Mouse (Mus musculus) hindbrain, postnatal 0 days (tissue): ENCODE results near the gene Vmn1r7. TPM values are rescaled to one million over a fixed set of nuclear protein-coding genes. Genes with fewer than 3 reads are reported as not detected.
"Not testable (repeated sequence)": the region's sequence is repeated elsewhere in the genome, so short reads cannot be mapped to it uniquely, and the experiment has no call there.

Source experiments
- ATAC-seq: fragments of 200-750 bp; cut with Nextera tagmentation; 2 replicates; pipeline ENCODE4 v1.8.0; 2017; ENCODE audit warnings: mild to moderate bottlenecking, moderate TSS enrichment, moderate library complexity
- DNase-seq: peaks from one replicate; pipeline ENCODE4 v3.0.0-alpha.2; 2015; ENCODE audit warnings: low spot score
- H3K27ac ChIP-seq: fragments of 300-500 bp; sonication (generic); 2 replicates; pipeline ENCODE4 v1.5.1; 2014; ENCODE audit warnings: mild to moderate bottlenecking
- H3K27me3 ChIP-seq: fragments of 300-500 bp; sonication (generic); 2 replicates; pipeline ENCODE4 v1.6.1; 2014; ENCODE audit warnings: low read length, mixed read lengths; ENCODE audit not compliant: insufficient read depth
- H3K36me3 ChIP-seq: fragments of 300-500 bp; sonication (generic); 2 replicates; pipeline ENCODE4 v1.6.1; 2014; ENCODE audit warnings: low read length, mixed read lengths; ENCODE audit not compliant: insufficient read depth
- H3K4me1 ChIP-seq: fragments of 300-500 bp; sonication (generic); 2 replicates; pipeline ENCODE4 v1.6.1; 2014; ENCODE audit warnings: antibody characterized with exemption, low read length, mixed read lengths; ENCODE audit not compliant: insufficient read depth
- H3K4me2 ChIP-seq: fragments of 300-500 bp; sonication (generic); 2 replicates; pipeline ENCODE4 v1.6.1; 2014; ENCODE audit warnings: low read depth, mild to moderate bottlenecking, low read length, moderate library complexity, mixed read lengths
- H3K4me3 ChIP-seq: fragments of 300-500 bp; sonication (generic); 2 replicates; pipeline ENCODE4 v1.5.1; 2014; ENCODE audit warnings: low read length
- H3K9ac ChIP-seq: fragments of 300-500 bp; sonication (generic); replicated peaks from 2 replicates; pipeline ENCODE4 v1.6.1; 2014; ENCODE audit warnings: mild to moderate bottlenecking, low read length, moderate library complexity, mixed read lengths
- H3K9me3 ChIP-seq: fragments of 300-500 bp; sonication (generic); 2 replicates; pipeline ENCODE4 v1.6.1; 2016; ENCODE audit warnings: low read length, mixed read lengths
- CTCF ChIP-seq: IDR thresholded peaks from 2 replicates; pipeline ENCODE4 v1.5.1; 2016; ENCODE audit warnings: antibody characterized with exemption, control low read depth, low read depth
- WGBS: fragments of 180-500 bp; shearing (Covaris S2); extraction: QIAGEN DNeasy Blood & Tissue Kit; methylation state at CpG from one replicate; pipeline ENCODE4 v1.1.7; 2014; 5-methylcytosine and 5-hydroxymethylcytosine counted together
- polyA plus RNA-seq: library from polyadenylated mRNA; unstranded; fragments of >200 nt; fragmentation: Nextera tagmentation; extraction: Ambion mirVana; gene quantifications from 2 replicates; pipeline ENCODE4 v1.2.1, GENCODE M21; 2015
- total RNA-seq: library from RNA; depleted of rRNA; stranded (reverse); fragments of >200 nt; gene quantifications from 2 replicates; pipeline ENCODE4 v1.2.3, GENCODE M21; 2014; rRNA removed

Vmn1r7 gene
- total RNA-seq (not detected in 2 replicates), polyA plus RNA-seq (not detected in 2 replicates)

DNA sequence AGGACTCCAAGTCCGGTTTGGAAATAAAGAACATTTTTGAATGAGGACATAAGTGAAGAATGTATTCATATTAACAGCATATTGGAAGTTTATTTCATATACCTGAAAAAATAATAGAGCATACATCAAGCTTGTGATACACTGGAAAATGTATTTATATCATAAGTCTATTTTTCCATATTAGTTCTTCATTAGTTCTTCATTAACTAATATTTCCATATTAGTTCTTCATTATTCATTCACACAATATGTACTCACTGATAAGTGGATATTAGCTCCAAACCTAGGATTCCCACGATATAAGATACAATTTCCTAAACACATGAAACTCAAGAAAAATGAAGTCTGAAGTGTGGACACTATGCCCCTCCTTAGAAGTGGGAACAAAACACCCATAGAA is at the start of gene Vmn1r7:
Vmn1r7 (minus strand) TSS at position 101 of the 400 bp plus-strand sequence.
- DNase-seq, H3K9me3 ChIP-seq, ATAC-seq, H3K36me3 ChIP-seq, H3K9ac ChIP-seq, H3K27me3 ChIP-seq, H3K4me3 ChIP-seq, H3K27ac ChIP-seq, H3K4me2 ChIP-seq, H3K4me1 ChIP-seq: not testable (repeated sequence)
- 100% methylated on average over 2 of the region's 2 CpGs for WGBS

DNA sequence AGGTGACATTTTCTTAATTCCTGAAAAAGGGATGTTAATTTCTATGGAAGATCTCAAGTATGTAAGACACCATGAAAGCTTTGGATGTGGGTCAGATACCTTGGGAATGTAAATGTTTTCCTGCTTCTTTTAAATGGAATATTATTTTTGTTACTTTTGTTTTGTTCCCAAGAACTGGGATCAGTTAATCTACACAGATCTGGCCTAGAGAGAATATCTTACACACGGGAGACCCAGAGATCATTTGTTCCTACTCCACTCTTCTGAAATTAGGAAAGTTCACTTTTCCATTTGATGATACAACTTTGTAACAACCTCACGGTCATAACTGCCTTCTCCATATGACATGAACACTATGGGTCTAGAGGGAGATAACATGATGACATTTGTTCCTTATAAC is 41.4 kb upstream of the Vmn1r7 start, which contains the start of gene Vmn1r9:
Vmn1r9 (plus strand) TSS at position 301 of the 400 bp plus-strand sequence.
- WGBS, result 90% methylated on average over 2 of the region's 2 CpGs
- Histone ChIP-seq H3K9ac (no peak within 1 kb of the TSS), H3K4me1 (no peaks in the 10 kb centered on the region), H3K27ac (no peak within 1 kb of the TSS), H3K27me3 (no peaks in the 10 kb centered on the region), H3K4me2 (no peak within 1 kb of the TSS), H3K4me3 (no peak within 1 kb of the TSS), H3K9me3 (no peaks in the 10 kb centered on the region), H3K36me3 (no peaks in the 10 kb centered on the region)
- no peak for ATAC-seq
- no peak for TF ChIP-seq CTCF
- DNase-seq, result no peak

DNA sequence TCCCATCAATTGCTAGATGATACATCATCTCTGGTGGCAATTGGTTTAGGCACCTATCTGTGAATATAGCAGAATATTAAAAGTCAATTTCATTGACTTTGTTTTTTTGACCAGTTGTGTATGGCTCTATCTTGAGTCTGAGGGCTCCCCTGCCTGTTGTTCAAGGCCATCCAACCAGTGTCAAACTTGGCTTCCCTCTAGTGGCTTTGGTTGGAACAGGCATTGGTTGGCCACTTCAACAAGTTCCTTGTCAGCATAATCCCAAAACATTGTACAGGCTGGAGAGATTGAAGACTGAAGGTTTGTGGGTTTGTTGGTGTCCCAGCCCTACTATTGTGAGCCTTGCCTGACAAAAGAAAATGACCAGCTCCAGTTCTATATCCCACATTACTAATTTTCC is 38.6 kb upstream of the Vmn1r7 start:
- ATAC-seq, result no peak
- Histone ChIP-seq H3K4me2 (no peak overlapping the region), H3K9ac (no peak overlapping the region), H3K4me1 (no peaks in the 10 kb centered on the region), H3K4me3 (no peak overlapping the region), H3K9me3 (no peaks in the 10 kb centered on the region), H3K27ac (no peak overlapping the region), H3K27me3 (no peaks in the 10 kb centered on the region), H3K36me3 (no peaks in the 10 kb centered on the region)
- TF ChIP-seq CTCF, result no peak
- no peak for DNase-seq

DNA sequence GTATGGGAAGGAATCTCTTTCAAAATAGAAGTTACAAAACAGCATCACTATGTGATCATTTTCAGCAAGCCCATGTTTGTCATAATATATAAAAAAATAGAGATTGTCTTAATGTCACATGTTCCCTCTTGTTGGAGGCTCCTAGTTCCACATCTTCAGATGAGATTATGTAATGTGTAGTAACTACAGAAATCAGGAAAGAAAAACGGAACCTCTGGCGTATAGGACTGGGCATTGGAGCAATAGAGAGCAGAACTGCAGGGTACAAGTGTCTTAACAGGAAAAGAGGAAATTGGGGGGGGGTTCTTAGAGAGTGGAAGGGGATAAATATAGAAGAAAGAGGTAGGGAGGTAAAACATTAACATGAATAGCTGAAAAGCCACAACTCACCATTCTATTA is 9.6 kb upstream of the Vmn1r7 start:
- Histone ChIP-seq H3K4me1 (no peaks in the 10 kb centered on the region), H3K4me3 (no peak overlapping the region), H3K9me3 (no peaks in the 10 kb centered on the region), H3K36me3 (no peaks in the 10 kb centered on the region), H3K27ac (no peak overlapping the region), H3K27me3 (no peaks in the 10 kb centered on the region), H3K9ac (no peak overlapping the region), H3K4me2 (no peak overlapping the region)
- DNase-seq (no peak), ATAC-seq (no peak)
- 88% methylated on average over 2 of the region's 2 CpGs for WGBS
- TF ChIP-seq CTCF, result no peak

DNA sequence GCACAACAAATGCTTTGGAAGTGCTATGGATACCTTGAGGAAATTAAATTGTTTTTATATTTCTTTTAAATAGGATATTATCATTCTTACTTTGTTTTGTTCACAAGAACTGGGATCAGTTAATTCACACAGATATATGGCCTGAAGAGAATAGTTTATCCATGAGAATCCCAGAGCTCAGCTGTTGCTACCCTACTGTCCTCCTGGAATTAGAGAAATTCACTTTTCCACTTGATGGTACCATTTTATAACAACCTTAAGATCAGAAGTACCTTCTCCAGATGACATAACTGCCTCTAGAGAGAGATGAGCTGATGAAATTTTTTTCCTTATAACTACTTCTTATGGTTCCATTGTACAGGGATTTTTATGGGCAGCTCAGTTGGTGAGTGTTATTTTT is 6.9 kb upstream of the Vmn1r7 start, which contains the start of gene Vmn1r8:
Vmn1r8 (plus strand) TSS at position 301 of the 400 bp plus-strand sequence.
- ATAC-seq, result no peak
- Histone ChIP-seq H3K36me3 (no peaks in the 10 kb centered on the region), H3K4me2 (no peak within 1 kb of the TSS), H3K4me1 (no peaks in the 10 kb centered on the region), H3K9ac (no peak within 1 kb of the TSS), H3K27me3 (no peaks in the 10 kb centered on the region), H3K27ac (no peak within 1 kb of the TSS), H3K9me3 (no peaks in the 10 kb centered on the region), H3K4me3 (no peak within 1 kb of the TSS)
- no peak for DNase-seq
- TF ChIP-seq CTCF, result no peak

DNA sequence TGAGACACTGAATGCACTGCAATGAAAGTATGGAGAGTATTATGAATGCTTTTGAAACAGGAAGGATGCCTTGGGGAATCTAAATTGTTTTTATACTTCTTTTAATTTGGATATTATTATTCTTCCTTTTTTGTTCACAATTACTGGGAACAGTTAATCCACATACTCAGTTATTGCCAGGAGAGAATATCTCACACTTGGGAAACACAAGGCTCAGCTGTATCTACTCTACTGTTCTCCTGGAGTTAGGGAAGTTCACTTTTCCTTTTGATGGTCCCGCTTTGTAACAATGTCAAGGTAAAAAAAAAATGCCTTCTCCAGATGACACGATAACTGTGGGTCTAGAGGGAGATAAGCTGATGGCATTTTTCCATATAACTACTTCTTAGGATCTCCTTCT is 28.2 kb downstream of the Vmn1r7 start, which contains the start of gene Vmn1r6:
Vmn1r6 (plus strand) TSS at position 301 of the 400 bp plus-strand sequence.
- no peaks in the 10 kb centered on the region for H3K36me3 ChIP-seq
- H3K4me3 ChIP-seq, result no peak within 1 kb of the TSS
- H3K27ac ChIP-seq, result no peak within 1 kb of the TSS
- WGBS, result 85% methylated on average over 2 of the region's 2 CpGs
- no peak within 1 kb of the TSS for H3K4me2 ChIP-seq
- H3K9me3 ChIP-seq, result no peaks in the 10 kb centered on the region
- no peak within 1 kb of the TSS for H3K9ac ChIP-seq
- DNase-seq (no peak), ATAC-seq (no peak)
- no peaks in the 10 kb centered on the region for H3K4me1 ChIP-seq
- H3K27me3 ChIP-seq, result no peaks in the 10 kb centered on the region
- TF ChIP-seq CTCF, result no peak

Other genes with a start within 250 kb of the Vmn1r7 start
- gene Kbtbd2, start 227.5 kb downstream of the Vmn1r7 start, total RNA-seq, result 36.0 and 46.2 TPM in 2 replicates
- 18.2 and 19.7 TPM in 2 replicates for gene Kbtbd2, start 227.5 kb downstream of the Vmn1r7 start, polyA plus RNA-seq
- 47.4 and 54.8 TPM in 2 replicates for gene Fkbp9, start 193.3 kb downstream of the Vmn1r7 start, total RNA-seq
- 44.7 and 45.9 TPM in 2 replicates for gene Fkbp9, start 193.3 kb downstream of the Vmn1r7 start, polyA plus RNA-seq
- gene Nt5c3, start 101.4 kb downstream of the Vmn1r7 start, total RNA-seq, result 38.4 and 83.8 TPM in 2 replicates
- gene Nt5c3, start 101.4 kb downstream of the Vmn1r7 start, polyA plus RNA-seq, result 153 and 155 TPM in 2 replicates
- 0.37 TPM in 1 of 2 replicates, not detected in the other for gene Vmn1r4, start 101.3 kb downstream of the Vmn1r7 start, total RNA-seq
- 0.46 and 0.58 TPM in 2 replicates for gene Vmn1r4, start 101.3 kb downstream of the Vmn1r7 start, polyA plus RNA-seq
- 0.04 TPM in 1 of 2 replicates, not detected in the other for gene Vmn1r5, start 55.1 kb downstream of the Vmn1r7 start, total RNA-seq
- not detected in 2 replicates for gene Vmn1r5, start 55.1 kb downstream of the Vmn1r7 start, polyA plus RNA-seq
- not detected in 2 replicates for gene Vmn1r6, start 28.1 kb downstream of the Vmn1r7 start, total RNA-seq
- gene Vmn1r6, start 28.1 kb downstream of the Vmn1r7 start, polyA plus RNA-seq, result not detected in 2 replicates
- not detected in 2 replicates for gene Vmn1r8, start 7.0 kb upstream of the Vmn1r7 start, total RNA-seq
- gene Vmn1r8, start 7.0 kb upstream of the Vmn1r7 start, polyA plus RNA-seq, result not detected in 2 replicates
- not detected in 2 replicates for gene Vmn1r9, start 41.5 kb upstream of the Vmn1r7 start, total RNA-seq
- not detected in 2 replicates for gene Vmn1r9, start 41.5 kb upstream of the Vmn1r7 start, polyA plus RNA-seq
- gene Vmn1r10, start 84.1 kb upstream of the Vmn1r7 start, total RNA-seq, result not detected in 2 replicates
- not detected in 2 replicates for gene Vmn1r10, start 84.1 kb upstream of the Vmn1r7 start, polyA plus RNA-seq
- gene Vmn1r11, start 108.1 kb upstream of the Vmn1r7 start, total RNA-seq, result not detected in 2 replicates
- not detected in 2 replicates for gene Vmn1r11, start 108.1 kb upstream of the Vmn1r7 start, polyA plus RNA-seq
- gene Vmn1r12, start 131.6 kb upstream of the Vmn1r7 start, total RNA-seq, result not detected in 2 replicates
- not detected in 2 replicates for gene Vmn1r12, start 131.6 kb upstream of the Vmn1r7 start, polyA plus RNA-seq
- not detected in 2 replicates for gene Vmn1r13, start 178.0 kb upstream of the Vmn1r7 start, total RNA-seq
- gene Vmn1r13, start 178.0 kb upstream of the Vmn1r7 start, polyA plus RNA-seq, result not detected in 2 replicates
- gene Vmn1r14, start 206.4 kb upstream of the Vmn1r7 start, total RNA-seq, result not detected in 2 replicates
- not detected in 2 replicates for gene Vmn1r14, start 206.4 kb upstream of the Vmn1r7 start, polyA plus RNA-seq
- not detected in 2 replicates for gene Vmn1r15, start 232.6 kb upstream of the Vmn1r7 start, total RNA-seq
- not detected in 2 replicates for gene Vmn1r15, start 232.6 kb upstream of the Vmn1r7 start, polyA plus RNA-seq